Mouse (Mus musculus): ENCODE measurements around the gene Sgta.

GRCm38 (mm10) chr10:81036988-81037580 is 22.9 kb downstream of the Sgta start, which contains the start of gene Slc39a3:
- TF ChIP-seq CTCF (IDR thresholded peaks at IDR 0.05; ENCODE audit: extremely low read depth, insufficient read depth, low read length) (no peak), POLR2A (IDR thresholded peaks at IDR 0.05; ENCODE audit: extremely low read depth, insufficient read depth, low read length) (no peak; the same call in 1 of the 2 replicates)
